Mouse (Mus musculus) kidney, adult 2 months (tissue): ENCODE measurements around the gene Gtf2i.

ENCODE experiments used
- CTCF ChIP-seq: fragments of 200-500 bp; conservative IDR thresholded peaks from 2 replicates; pipeline ENCODE4 v1.5.1; 2011; ENCODE audit warnings: low read depth, mild to moderate bottlenecking, control low read depth, low read length, moderate library complexity, mixed read lengths; ENCODE audit not compliant: insufficient read depth, insufficient read length
- POLR2A ChIP-seq: fragments of 200-500 bp; IDR thresholded peaks from one replicate; pipeline ENCODE4 v1.6.1; 2011; ENCODE audit warnings: low read depth, low read length, control low read depth

- TF ChIP-seq CTCF (no peak), POLR2A (no peak)
These were observed 4.4 kb downstream of the Gtf2i start for GRCm38 (mm10) chr5:134310201-134310600.
